ENCODE assay signal across 16 mouse cellular contexts in genomic region chr12:78800036-78800435, GRCm38 (mm10).
"Had no signal": no experiment of that assay in that cellular context is flagged by ENCODE, and none has a peak within 500 bp of the region (broad histone marks: within the 10 kb centered on the region; RNA-seq: fewer than 3 reads in every experiment).

No protein-coding gene starts in this region.

- H3K36me3 ChIP-seq: intestine, embryonic 15.5 days; midbrain, embryonic 15.5 days had no signal

- H3K9me3 ChIP-seq: intestine, embryonic 15.5 days; kidney, embryonic 15.5 days; liver, embryonic 13.5 days; midbrain, embryonic 12.5 days; midbrain, embryonic 15.5 days; neural tube, embryonic 13.5 days had no signal

- ATAC-seq: intestine, embryonic 15.5 days; midbrain, embryonic 15.5 days had no signal

- H3K9ac ChIP-seq: intestine, embryonic 15.5 days; kidney, embryonic 15.5 days; liver, embryonic 13.5 days; midbrain, embryonic 12.5 days; midbrain, embryonic 15.5 days; neural tube, embryonic 13.5 days had no signal

- H3K4me1 ChIP-seq: intestine, embryonic 15.5 days; kidney, embryonic 15.5 days; liver, embryonic 13.5 days; midbrain, embryonic 12.5 days; midbrain, embryonic 15.5 days; neural tube, embryonic 13.5 days had no signal

- H3K4me3 ChIP-seq: intestine, embryonic 15.5 days; kidney, embryonic 15.5 days; liver, embryonic 13.5 days; midbrain, embryonic 12.5 days; midbrain, embryonic 15.5 days; myocyte; neural tube, embryonic 13.5 days had no signal

- H3K4me2 ChIP-seq: intestine, embryonic 15.5 days; kidney, embryonic 15.5 days; liver, embryonic 13.5 days; midbrain, embryonic 12.5 days; midbrain, embryonic 15.5 days; neural tube, embryonic 13.5 days had no signal

- H3K27me3 ChIP-seq: intestine, embryonic 15.5 days; kidney, embryonic 15.5 days; liver, embryonic 13.5 days; midbrain, embryonic 12.5 days; midbrain, embryonic 15.5 days; neural tube, embryonic 13.5 days had no signal

- DNase-seq: kidney, adult 11 months; kidney, adult 8-10 months; kidney, postnatal 10 days; kidney, postnatal 36 days; layer of hippocampus, adult 9-11 months; liver, embryonic 13.5 days; lung, adult 2 months; lung, postnatal 14 days; thymus, postnatal 25 days had no signal

- H3K27ac ChIP-seq: intestine, embryonic 15.5 days; kidney, embryonic 15.5 days; liver, embryonic 13.5 days; macrophage; midbrain, embryonic 12.5 days; midbrain, embryonic 15.5 days; neural tube, embryonic 13.5 days had no signal
